Mouse (Mus musculus): ENCODE measurements around the gene Hnrnpf.

DNA sequence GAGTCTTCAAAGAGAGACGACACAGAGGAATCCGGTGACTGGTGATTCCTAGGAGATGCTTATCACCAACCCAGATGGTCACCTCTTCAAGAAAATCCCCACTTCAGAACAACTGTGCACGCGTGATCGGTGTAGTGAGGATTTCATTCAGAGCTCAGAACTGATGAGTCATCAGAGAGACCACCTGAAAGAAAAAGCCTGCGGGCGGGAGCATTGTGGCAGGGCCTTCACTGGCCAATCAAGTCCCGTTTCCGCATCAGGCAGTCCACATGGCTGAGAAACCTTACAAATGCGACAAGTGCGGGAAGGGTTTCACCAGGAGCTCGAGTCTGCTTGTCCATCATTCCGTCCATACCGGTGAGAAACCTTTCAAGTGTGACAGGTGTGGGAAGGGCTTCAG, 29.1 kb upstream of the Hnrnpf start:
- TF ChIP-seq CTCF (IDR thresholded peaks at IDR 0.05; ENCODE audit: low read depth, low read length): no peak
- TF ChIP-seq EP300 (IDR thresholded peaks at IDR 0.05; ENCODE audit: insufficient read depth, low read depth, low read length): no peak
